Mouse (Mus musculus) 3134 (cell line): ENCODE data around the gene Kcnh8.

Source experiments
- DNase-seq: peaks from one replicate; pipeline ENCODE4 v3.0.0-alpha.2; 2011; ENCODE audit warnings: low spot score; ENCODE audit not compliant: insufficient read length; ENCODE audit errors: extremely low read depth

The Kcnh8 gene

DNA sequence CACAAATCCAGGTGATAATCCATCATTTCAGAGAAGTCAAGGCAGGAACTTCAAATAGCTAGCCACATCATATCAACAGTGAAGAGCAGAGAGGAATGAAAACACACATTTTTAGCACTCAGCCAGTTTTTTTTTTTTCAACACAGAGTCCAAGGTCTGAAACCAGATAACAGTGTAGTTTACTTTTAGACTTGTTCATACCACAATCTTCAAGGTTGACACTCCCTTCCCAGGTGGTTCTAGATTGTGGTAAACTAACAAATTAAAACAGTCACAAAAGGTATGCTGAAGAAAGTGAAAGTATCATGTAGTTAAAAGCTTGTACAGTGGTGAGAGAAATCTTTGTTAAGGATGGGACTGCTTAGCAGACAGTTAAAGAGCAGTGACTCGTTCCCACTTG is 216.5 kb downstream of the Kcnh8 start:
- no peak for DNase-seq

DNA sequence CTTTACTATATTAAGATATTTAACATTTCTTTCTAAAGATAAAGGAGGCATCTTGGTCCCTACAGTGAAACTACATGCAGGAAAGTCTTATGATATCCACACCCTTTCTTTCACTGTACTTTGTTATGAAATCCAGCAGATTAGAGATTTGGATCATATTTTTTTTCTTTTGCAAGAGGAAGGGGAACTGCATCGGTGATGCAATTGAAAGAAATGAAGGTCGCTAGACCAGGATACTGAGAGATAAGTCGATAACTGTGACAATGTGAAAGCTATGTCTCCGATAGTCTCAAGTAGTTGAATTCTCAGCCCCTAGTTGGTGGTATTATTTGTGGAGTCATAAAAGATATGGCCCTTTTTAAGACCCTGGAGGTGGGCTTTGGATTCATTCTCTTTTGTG is 227.2 kb downstream of the Kcnh8 start:
- DNase-seq = no peak

DNA sequence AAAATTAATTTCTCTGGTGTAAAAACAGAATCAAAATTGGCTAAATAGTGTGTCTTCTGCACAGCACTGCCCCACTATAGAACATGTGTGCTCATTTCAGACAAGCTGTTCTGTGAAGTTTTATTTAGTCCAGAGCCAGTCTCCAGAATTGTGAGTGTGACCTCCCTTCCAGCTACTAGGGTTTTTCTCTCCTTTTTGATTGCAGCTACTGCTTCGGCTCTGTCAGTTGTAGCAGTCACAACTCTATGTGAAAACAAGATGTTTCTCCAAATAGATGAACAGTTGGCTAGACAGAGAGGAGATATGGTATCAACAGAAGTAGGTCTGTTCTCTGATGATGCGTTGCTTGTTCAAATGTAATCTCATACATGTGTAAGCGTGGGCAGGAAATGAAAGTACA is 270.7 kb downstream of the Kcnh8 start:
- no peak for DNase-seq

DNA sequence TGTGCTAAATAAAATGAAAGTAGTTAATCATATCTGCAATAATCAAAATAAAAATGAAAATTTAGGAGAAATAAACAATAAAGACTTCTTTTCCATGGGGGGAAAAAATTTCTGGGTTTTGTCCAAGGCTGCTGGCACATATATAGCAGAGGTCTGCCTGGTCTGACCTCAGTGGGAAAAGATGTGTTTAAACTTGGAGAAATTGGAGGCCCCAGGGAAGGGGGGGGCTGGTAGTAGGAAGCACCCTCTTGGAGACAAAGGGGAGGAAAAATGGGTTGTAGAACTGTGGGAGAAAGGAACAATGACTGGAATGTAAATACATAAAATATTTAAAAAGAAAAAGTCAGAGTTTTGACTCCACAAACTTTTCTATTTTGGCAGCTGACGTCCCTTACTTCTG is 276.5 kb downstream of the Kcnh8 start:
- DNase-seq = no peak

DNA sequence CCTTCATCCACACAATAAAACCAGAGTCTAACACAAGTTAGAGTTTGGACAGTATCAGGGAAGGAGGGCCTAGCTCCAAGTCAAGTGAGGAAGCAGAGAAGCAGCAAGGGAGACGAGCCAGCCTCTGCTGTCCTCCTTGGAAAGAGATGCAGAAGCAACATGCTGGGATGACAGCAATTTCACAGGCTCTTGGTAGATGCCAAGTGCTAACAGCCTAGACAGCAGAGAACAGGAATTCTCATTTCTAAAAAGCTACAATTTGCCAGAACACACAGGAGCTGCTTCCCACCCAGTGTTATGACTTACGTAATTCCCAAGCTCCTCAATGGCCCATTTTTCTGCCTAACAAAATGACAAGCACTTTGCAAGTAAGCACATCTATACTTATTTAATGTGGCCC is 277.5 kb downstream of the Kcnh8 start:
- no peak for DNase-seq

DNA sequence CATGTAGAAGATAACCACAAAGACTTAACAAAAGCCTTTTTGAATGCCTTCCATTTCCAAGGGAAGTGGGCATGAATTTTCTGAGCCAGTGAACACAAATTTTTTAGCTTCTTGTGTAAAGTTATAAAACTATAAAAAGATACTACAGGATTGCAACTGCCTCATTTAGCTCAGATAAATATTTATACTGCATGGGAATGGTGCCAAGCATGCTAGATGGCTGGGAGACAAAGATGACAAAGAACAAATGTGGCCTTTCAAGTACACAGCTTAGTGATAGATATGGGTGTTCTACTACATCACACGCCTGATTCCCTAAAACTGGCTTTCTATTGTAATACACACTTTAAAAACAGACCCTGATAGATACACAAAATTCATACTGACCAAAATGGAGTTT is 282.7 kb downstream of the Kcnh8 start:
- no peak for DNase-seq

DNA sequence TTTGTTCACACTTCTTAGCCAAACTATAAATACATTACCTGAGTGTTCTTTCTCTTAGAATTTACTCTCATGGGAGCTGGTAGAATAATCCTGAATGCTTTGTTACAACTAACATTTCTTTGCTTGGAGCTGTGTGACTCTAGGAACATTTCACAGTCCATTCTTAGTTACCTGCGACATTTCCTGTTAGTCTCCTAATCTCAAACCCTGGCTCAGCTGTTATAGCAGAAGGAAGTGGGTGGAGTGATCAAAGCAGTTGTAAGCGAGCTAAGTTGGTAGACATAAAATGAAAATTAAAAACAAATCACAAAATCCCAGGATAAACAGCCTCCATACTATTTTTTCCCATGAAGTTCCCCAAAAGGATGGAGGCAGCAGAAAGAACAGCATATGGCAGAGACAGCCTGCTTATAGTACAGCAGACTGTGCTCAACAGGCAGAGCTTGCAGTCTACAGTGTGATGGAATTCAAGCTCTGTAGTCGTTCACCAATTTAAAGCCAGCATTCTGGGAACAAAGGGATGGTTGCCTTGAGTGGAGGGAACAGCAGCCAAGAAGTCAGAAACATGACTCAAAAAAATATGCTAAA is 318.1 kb downstream of the Kcnh8 start:
- DNase-seq = no peak

DNA sequence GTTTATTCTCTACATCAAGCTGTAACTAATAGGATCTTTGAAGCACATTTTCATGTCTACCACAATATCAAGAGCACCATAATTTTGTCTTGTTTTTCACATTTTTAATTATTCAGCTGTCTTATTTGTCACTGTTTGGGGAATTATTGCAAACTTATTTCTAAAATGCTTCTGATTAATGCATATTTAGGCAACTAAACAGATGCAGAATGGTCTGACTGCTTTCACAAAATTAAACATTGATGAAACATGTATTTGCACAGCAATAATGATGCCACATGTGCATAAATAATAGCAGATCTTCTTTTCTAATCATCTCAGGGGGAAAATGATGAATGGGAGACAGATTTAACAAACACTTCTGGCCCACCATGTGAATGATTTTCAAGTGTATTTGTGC is 341.5 kb downstream of the Kcnh8 start:
- DNase-seq = no peak

DNA sequence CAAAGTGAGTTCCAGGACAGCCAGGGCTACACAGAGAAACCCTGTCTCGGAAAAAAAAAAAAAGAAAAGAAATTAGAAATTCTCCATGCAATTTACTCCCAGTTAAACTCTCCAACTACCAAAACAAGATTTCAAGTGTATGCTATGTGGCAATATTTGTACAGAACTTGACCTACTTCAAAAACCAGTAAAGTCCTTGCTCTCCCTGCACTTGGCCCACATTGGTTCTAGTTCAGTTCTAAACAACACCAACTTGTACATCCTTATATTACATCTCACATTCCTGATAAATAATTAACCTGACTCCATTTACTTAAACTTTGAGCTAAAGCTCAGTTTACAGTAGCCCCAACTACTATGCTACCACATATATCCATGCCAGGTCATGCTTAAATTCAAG is 370.2 kb downstream of the Kcnh8 start:
- no peak for DNase-seq

DNA sequence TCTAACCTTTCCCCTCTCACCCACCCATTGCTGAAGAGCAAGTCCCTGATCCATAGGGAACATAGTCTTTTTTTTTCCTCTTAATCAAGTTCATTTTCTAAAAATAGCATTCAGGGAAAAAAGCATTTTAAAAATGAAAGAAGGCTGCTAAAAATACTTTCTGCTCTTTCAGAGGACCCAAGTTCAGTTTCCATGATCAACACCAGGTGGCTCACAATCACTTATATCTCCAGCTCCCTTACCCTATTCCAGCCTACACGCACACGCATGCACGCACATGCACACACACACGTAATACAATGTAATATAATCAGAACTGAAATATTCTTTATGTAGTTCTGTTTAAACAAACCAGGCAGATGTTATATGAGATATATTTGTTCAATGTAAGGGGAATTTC is 378.4 kb downstream of the Kcnh8 start:
- no peak for DNase-seq
